Mouse (Mus musculus) hindbrain, postnatal 0 days (tissue): ENCODE measurements around the gene Isoc2a. TPM values are rescaled to one million over a fixed set of nuclear protein-coding genes. Genes with fewer than 3 reads are reported as not detected.

Experiments
- ATAC-seq: fragments of 200-750 bp; cut with Nextera tagmentation; 2 replicates; pipeline ENCODE4 v1.8.0; 2017; ENCODE audit warnings: mild to moderate bottlenecking, moderate TSS enrichment, moderate library complexity
- DNase-seq: peaks from one replicate; pipeline ENCODE4 v3.0.0-alpha.2; 2015; ENCODE audit warnings: low spot score
- H3K27ac ChIP-seq: fragments of 300-500 bp; sonication (generic); 2 replicates; pipeline ENCODE4 v1.5.1; 2014; ENCODE audit warnings: mild to moderate bottlenecking
- H3K27me3 ChIP-seq: fragments of 300-500 bp; sonication (generic); 2 replicates; pipeline ENCODE4 v1.6.1; 2014; ENCODE audit warnings: low read length, mixed read lengths; ENCODE audit not compliant: insufficient read depth
- H3K36me3 ChIP-seq: fragments of 300-500 bp; sonication (generic); 2 replicates; pipeline ENCODE4 v1.6.1; 2014; ENCODE audit warnings: low read length, mixed read lengths; ENCODE audit not compliant: insufficient read depth
- H3K4me1 ChIP-seq: fragments of 300-500 bp; sonication (generic); 2 replicates; pipeline ENCODE4 v1.6.1; 2014; ENCODE audit warnings: antibody characterized with exemption, low read length, mixed read lengths; ENCODE audit not compliant: insufficient read depth
- H3K4me2 ChIP-seq: fragments of 300-500 bp; sonication (generic); 2 replicates; pipeline ENCODE4 v1.6.1; 2014; ENCODE audit warnings: low read depth, mild to moderate bottlenecking, low read length, moderate library complexity, mixed read lengths
- H3K4me3 ChIP-seq: fragments of 300-500 bp; sonication (generic); 2 replicates; pipeline ENCODE4 v1.5.1; 2014; ENCODE audit warnings: low read length
- H3K9ac ChIP-seq: fragments of 300-500 bp; sonication (generic); replicated peaks from 2 replicates; pipeline ENCODE4 v1.6.1; 2014; ENCODE audit warnings: mild to moderate bottlenecking, low read length, moderate library complexity, mixed read lengths
- H3K9me3 ChIP-seq: fragments of 300-500 bp; sonication (generic); 2 replicates; pipeline ENCODE4 v1.6.1; 2016; ENCODE audit warnings: low read length, mixed read lengths
- CTCF ChIP-seq: IDR thresholded peaks from 2 replicates; pipeline ENCODE4 v1.5.1; 2016; ENCODE audit warnings: antibody characterized with exemption, control low read depth, low read depth
- WGBS: fragments of 180-500 bp; shearing (Covaris S2); extraction: QIAGEN DNeasy Blood & Tissue Kit; methylation state at CpG from one replicate; pipeline ENCODE4 v1.1.7; 2014; 5-methylcytosine and 5-hydroxymethylcytosine counted together
- polyA plus RNA-seq: library from polyadenylated mRNA; unstranded; fragments of >200 nt; fragmentation: Nextera tagmentation; extraction: Ambion mirVana; gene quantifications from 2 replicates; pipeline ENCODE4 v1.2.1, GENCODE M21; 2015
- total RNA-seq: library from RNA; depleted of rRNA; stranded (reverse); fragments of >200 nt; gene quantifications from 2 replicates; pipeline ENCODE4 v1.2.3, GENCODE M21; 2014; rRNA removed

Gene Isoc2a
- 8.3 and 12.2 TPM in 2 replicates for total RNA-seq
- 0.43 and 0.76 TPM in 2 replicates for polyA plus RNA-seq

DNA sequence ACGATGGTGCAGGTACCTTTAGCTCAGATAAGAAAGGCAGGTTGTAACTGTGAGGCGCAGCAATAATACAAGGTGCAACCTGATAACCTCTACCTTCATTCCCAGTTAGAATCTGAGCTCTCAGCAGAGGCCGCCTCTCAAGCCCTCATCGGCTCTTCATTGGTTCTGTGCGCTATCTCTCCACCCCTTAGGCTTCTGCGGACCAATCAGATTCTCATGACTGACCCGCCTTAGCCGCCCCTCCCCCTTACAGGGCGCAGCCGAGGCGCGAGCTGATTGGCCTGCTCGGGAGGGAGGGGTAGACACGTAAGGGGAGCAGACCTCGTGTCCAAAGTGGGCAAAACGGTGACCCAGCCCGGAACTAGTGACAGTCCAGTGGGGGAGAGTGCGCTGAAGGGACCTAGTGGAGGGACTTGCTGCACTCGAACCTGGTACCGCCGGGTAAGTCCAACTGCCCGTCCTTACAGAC lies at the start of gene Isoc2a:
TSS of gene Isoc2a (plus strand) at position 401 of the 469 bp plus-strand sequence.
- H3K9me3 ChIP-seq, result no peaks in the 10 kb centered on the region
- 0% methylated on average over 22 of the region's 22 CpGs for WGBS
- H3K27ac ChIP-seq, result peak within 1 kb of the TSS; percentile 60; the same call in 1 of the 2 replicates
- H3K4me3 ChIP-seq, result peak within 1 kb of the TSS; percentile 45
- DNase-seq (peak; percentile 96), ATAC-seq (peak; percentile 100)
- no peaks in the 10 kb centered on the region for H3K36me3 ChIP-seq
- peak within 1 kb of the TSS; percentile 82 for H3K4me2 ChIP-seq
- no peaks in the 10 kb centered on the region for H3K27me3 ChIP-seq
- no peak for TF ChIP-seq CTCF
- peaks cover 7% of the 10 kb centered on the region; the same call in 1 of the 2 replicates for H3K4me1 ChIP-seq
- peak within 1 kb of the TSS; percentile 49; the same call in 1 of the 2 replicates for H3K9ac ChIP-seq

DNA sequence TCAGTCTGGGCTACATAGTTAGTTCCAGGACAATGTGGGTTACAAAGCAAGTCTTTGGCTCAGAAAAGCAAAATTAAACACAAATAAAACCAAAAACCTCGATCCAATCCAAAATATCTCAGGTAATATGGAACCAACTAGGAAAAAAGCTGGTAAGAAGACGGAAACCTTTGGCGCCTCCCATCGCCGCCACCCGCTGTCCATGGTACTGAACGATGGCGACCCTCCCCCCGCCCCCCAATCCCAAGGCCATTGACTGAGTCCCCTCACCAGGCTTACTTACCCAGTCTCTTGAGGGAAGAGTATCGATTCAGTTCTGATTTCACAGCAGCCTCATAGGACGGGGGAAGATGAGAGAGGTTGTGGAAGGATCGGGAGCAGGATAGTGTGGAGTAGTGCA lies 46.5 kb upstream of the Isoc2a start:
- Histone ChIP-seq H3K4me2 (no peak overlapping the region), H3K27ac (no peak overlapping the region), H3K36me3 (no peaks in the 10 kb centered on the region), H3K27me3 (no peaks in the 10 kb centered on the region), H3K4me1 (no peaks in the 10 kb centered on the region), H3K9me3 (no peaks in the 10 kb centered on the region), H3K9ac (no peak overlapping the region), H3K4me3 (no peak overlapping the region)
- 16% methylated on average over 12 of the region's 12 CpGs for WGBS
- DNase-seq (no peak), ATAC-seq (no peak)
- TF ChIP-seq CTCF, result no peak

DNA sequence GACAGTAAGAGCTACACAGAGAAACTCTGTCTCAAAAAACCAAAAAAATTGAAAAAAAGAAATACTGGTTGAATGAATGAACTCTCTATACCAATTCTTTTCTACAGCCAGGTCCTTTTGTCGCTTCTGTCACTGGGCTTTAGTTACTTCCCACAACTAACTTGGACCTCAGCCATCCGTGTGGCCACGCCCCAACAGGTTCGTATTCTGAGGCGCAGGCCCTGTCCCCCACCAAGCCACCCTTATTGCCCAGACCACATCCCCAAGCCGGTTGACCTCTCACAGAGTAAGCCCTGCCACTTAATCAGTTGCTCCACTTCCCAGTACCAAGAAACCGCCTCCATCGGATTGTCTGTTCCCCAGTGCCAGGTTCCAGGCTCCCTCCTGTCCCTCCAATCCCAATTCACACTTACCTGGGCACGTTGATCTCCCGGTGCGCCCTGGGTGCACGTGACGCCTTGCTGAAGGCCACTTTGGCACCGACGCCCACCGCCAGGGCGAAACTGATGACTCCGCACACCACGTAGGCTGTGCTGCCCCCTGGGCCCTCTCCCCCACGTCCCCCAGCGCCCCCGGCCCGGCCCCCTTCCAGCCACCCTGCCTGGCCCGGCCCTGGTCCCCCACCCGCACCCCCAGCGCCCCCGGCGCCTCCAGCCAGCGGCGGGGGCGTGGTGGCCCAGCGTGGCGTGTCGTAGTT lies 41.2 kb upstream of the Isoc2a start:
- Histone ChIP-seq H3K27ac (peak overlapping the region; percentile 78), H3K36me3 (no peaks in the 10 kb centered on the region), H3K9ac (peak overlapping the region; percentile 65), H3K27me3 (no peaks in the 10 kb centered on the region), H3K9me3 (no peaks in the 10 kb centered on the region), H3K4me3 (peak overlapping the region; percentile 55), H3K4me2 (peak overlapping the region; percentile 76), H3K4me1 (peaks cover 3% of the 10 kb centered on the region; the same call in 1 of the 2 replicates)
- no peak for DNase-seq
- TF ChIP-seq CTCF, result no peak
- WGBS, result 7% methylated on average over 33 of the region's 34 CpGs
- ATAC-seq, result no peak

DNA sequence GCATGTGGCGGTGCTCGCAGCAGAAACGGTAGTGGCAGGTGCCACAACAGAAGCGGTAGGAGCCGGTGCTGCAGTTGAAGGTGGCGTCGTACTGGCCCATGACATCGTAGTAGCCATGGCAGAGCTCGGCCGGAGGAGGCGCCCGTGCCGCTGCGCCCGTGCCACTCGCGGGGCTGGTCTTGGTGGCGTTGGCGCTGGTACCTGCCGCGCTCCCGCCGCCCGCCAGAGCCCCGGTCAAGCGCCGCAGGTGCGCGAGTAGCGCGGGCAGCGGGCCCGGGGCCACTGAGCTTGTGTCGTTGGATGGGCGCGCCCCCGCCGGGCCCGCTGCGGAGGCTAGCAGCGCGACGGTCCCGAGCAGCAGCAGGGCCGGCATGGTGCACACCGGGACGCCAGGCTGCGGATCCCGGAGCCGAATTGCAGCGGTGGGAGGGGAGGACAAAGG lies 40.6 kb upstream of the Isoc2a start:
- H3K4me2 ChIP-seq, result peak overlapping the region; percentile 76
- no peaks in the 10 kb centered on the region for H3K9me3 ChIP-seq
- WGBS, result 0% methylated on average over 42 of the region's 51 CpGs
- ATAC-seq, result peak; percentile 94
- H3K4me3 ChIP-seq, result peak overlapping the region; percentile 55
- TF ChIP-seq CTCF, result peak; percentile 62
- no peaks in the 10 kb centered on the region for H3K36me3 ChIP-seq
- peak; percentile 87 for DNase-seq
- no peaks in the 10 kb centered on the region for H3K27me3 ChIP-seq
- H3K9ac ChIP-seq, result peak overlapping the region; percentile 65
- H3K4me1 ChIP-seq, result peaks cover 3% of the 10 kb centered on the region; the same call in 1 of the 2 replicates
- peak overlapping the region; percentile 78 for H3K27ac ChIP-seq

DNA sequence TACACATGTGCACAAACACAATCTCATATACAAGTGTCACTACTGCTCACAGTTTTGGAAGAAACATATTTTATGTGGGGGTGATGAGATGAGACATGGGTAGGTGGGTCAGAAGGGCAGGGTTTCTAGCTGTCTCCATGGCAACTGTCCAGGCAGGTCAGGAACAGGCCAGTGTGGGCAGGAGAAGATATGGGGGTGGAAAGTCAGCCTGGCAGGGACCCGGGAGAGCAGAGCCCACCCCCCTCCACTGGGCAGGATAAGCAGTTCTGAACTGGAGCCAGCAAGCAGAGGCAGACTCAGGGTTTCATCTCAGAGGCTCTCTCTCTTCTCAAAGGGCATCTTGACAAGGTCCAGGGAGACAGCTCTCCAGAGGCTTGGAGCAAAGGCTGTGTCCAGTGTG lies 39.3 kb upstream of the Isoc2a start:
- 0% methylated on average over 1 of the region's 1 CpGs for WGBS

DNA sequence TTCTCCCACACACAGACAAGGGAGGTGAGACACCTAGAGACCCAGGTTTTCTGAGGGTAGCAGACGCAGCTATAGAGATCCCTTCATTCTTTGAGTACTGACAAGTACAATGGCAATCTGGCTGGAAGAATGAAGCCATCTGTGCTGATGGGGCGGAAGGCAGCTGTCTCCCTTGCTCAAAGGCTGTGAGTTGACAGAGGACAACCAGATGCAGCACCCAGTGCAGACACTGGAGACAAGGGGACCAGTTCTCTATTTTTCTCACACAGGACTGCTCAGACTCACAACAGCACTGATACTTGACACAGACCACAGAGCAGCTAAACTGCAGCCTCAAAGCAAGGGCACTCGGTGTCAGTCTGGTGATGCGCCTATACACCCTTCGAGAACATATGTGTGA lies 34.9 kb upstream of the Isoc2a start:
- Histone ChIP-seq H3K4me2 (peak overlapping the region; percentile 86), H3K27ac (peak overlapping the region; percentile 77; the same call in 1 of the 2 replicates), H3K9ac (0 out of 2 replicates have a peak overlapping the region, but pooled peaks have one; percentile 14), H3K36me3 (no peaks in the 10 kb centered on the region), H3K4me3 (peak overlapping the region; percentile 57), H3K27me3 (no peaks in the 10 kb centered on the region), H3K4me1 (0 out of 2 replicates have a peak, but pooled peaks cover 6% of the 10 kb centered on the region), H3K9me3 (no peaks in the 10 kb centered on the region)
- WGBS, result 33% methylated on average over 5 of the region's 5 CpGs
- TF ChIP-seq CTCF, result 0 out of 2 replicates have a peak, but pooled peaks have one; percentile 1
- ATAC-seq (peak; percentile 30; the same call in 1 of the 2 replicates), DNase-seq (no peak)

More for the DNA sequence above, 39.3 kb upstream of the Isoc2a start:
- ATAC-seq (no peak), DNase-seq (no peak)
- no peak overlapping the region for H3K4me3 ChIP-seq
- no peak for TF ChIP-seq CTCF
- no peaks in the 10 kb centered on the region for H3K9me3 ChIP-seq
- H3K4me1 ChIP-seq, result peaks cover 3% of the 10 kb centered on the region; the same call in 1 of the 2 replicates
- H3K4me2 ChIP-seq, result no peak overlapping the region
- H3K36me3 ChIP-seq, result no peaks in the 10 kb centered on the region
- H3K9ac ChIP-seq, result no peak overlapping the region
- no peak overlapping the region for H3K27ac ChIP-seq
- no peaks in the 10 kb centered on the region for H3K27me3 ChIP-seq
